Mouse (Mus musculus): ENCODE data around the gene Ncmap. TPM values are rescaled to one million over a fixed set of nuclear protein-coding genes. Genes with fewer than 3 reads are reported as not detected.
A peak's percentile ranks its signal among the peaks of the same experiment; 100 is the strongest.

Ncmap gene
- polyA plus RNA-seq, 1 experiment: 4.7 TPM

DNA sequence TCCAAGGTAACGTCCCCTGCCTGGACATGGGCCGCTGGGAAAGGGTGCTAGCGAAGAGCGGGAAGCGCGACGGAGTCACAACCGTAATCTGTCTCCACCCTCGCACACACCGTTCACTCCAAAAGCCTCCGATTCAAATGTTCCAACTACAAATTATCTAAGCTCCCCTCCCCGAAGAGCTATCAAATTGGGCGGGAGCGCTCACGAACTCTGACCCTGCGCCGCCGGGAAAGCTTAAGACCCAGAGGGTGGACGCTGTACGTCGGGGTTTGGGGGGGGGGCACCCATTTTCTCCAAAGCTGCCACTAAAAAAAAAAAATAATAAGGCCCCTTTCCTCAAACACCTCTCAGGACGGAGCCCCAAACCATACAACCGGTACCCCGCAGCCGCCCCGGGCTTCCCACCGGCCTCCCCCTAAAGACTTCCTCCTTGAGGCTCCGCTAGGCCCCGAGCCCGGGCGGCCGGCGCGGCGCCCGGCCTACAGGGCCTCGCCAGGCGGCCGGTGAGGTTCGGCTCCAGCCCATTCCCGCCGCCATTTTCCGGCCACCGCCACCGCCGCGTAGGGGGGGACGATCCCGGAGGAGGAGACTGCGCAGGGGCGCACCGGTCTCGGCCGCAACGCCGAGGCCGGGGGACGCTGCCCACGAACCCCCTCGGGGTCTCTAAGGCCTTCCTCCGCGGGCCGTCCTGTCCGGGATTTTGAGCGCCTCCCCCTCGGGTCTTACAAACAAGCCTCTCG is 45.5 kb downstream of the Ncmap start:
- Histone ChIP-seq H3K27me3 (ENCODE audit: control insufficient read depth, insufficient read depth, low read length) (no peaks in the 10 kb centered on the region), H3K4me3 (replicated peaks; ENCODE audit: insufficient read depth, low read depth, low read length) (peak overlapping the region; percentile 80), H3K4me1 (ENCODE audit: control insufficient read depth, insufficient read depth, low read length) (peaks cover 4% of the 10 kb centered on the region; the same call in 1 of the 2 replicates), H3K27ac (ENCODE audit: insufficient read depth, low read length) (peak overlapping the region; percentile 47)
- TF ChIP-seq POLR2A (IDR thresholded peaks at IDR 0.05; ENCODE audit: borderline replicate concordance, insufficient read depth, low read length) (no peak), CTCF (IDR thresholded peaks at IDR 0.05; ENCODE audit: borderline replicate concordance, insufficient read depth, low read depth, low read length) (no peak)
- under 1% methylated on average over 65 of the region's 67 CpGs for WGBS
- no peak for DNase-seq

DNA sequence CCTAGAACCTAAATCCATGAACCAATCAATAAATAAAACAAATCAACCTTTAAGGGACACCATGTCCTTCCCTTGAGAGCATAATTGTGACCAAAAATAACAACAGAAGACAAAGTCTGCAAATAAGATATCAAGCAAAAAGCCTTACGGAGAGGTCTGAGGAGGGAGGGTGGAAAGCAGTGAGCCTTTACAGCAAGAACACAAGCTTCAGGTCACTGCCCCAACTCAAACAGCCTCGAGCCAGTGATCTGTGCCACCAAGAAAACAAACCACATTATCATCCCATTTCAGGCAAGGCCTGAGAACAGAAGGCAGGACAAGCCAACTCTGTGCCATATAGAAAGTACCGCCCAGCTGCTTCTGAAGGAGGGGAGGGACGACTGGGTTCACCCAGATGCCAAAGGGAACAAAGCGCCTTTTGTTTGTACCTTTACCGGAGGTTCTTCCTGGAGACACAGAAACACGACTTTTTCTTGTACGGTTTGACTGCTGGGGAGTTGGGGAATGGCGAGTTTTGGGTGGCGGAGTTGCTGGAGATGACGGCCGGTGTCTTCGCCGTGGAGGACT is 60.6 kb downstream of the Ncmap start:
- no peaks in the 10 kb centered on the region for H3K27me3 ChIP-seq (ENCODE audit: control insufficient read depth, insufficient read depth, low read length)
- H3K4me1 ChIP-seq (ENCODE audit: control insufficient read depth, insufficient read depth, low read length): no peaks in the 10 kb centered on the region
- H3K27ac ChIP-seq (ENCODE audit: insufficient read depth, low read length): no peak overlapping the region
- TF ChIP-seq POLR2A (IDR thresholded peaks at IDR 0.05; ENCODE audit: borderline replicate concordance, insufficient read depth, low read length) (no peak), CTCF (IDR thresholded peaks at IDR 0.05; ENCODE audit: borderline replicate concordance, insufficient read depth, low read depth, low read length) (no peak)
- 78% methylated on average over 14 of the region's 14 CpGs for WGBS
- DNase-seq: no peak
- H3K4me3 ChIP-seq (replicated peaks; ENCODE audit: insufficient read depth, low read depth, low read length): no peak overlapping the region

DNA sequence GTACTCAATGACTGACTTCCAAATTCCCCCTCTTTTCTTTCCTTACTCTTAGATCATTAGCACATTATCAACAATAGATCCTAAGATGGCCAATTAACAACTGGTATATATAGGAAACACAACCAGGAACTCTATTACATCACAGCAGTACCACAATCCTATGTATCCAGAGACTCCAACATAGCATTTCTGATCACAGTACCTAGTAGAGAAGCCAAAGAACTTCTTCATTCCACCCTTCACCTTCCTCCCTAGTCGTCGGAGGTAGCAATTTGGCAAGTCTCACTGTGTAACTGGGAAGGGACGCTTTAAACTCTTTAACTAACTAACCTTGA is 62.0 kb downstream of the Ncmap start:
- WGBS: 86% methylated on average over 3 of the region's 3 CpGs
- no peak for TF ChIP-seq POLR2A (IDR thresholded peaks at IDR 0.05; ENCODE audit: borderline replicate concordance, insufficient read depth, low read length)
- no peak for TF ChIP-seq CTCF (IDR thresholded peaks at IDR 0.05; ENCODE audit: borderline replicate concordance, insufficient read depth, low read depth, low read length)
- H3K4me3 ChIP-seq (replicated peaks; ENCODE audit: insufficient read depth, low read depth, low read length): no peak overlapping the region
- no peaks in the 10 kb centered on the region for H3K27me3 ChIP-seq (ENCODE audit: control insufficient read depth, insufficient read depth, low read length)
- no peak overlapping the region for H3K27ac ChIP-seq (ENCODE audit: insufficient read depth, low read length)
- no peaks in the 10 kb centered on the region for H3K4me1 ChIP-seq (ENCODE audit: control insufficient read depth, insufficient read depth, low read length)
- no peak for DNase-seq

GRCm38 (mm10) chr4:135335327-135336022 is 62.6 kb downstream of the Ncmap start:
- Histone ChIP-seq H3K27ac (ENCODE audit: insufficient read depth, low read length) (no peak overlapping the region), H3K4me1 (ENCODE audit: control insufficient read depth, insufficient read depth, low read length) (no peaks in the 10 kb centered on the region), H3K27me3 (ENCODE audit: control insufficient read depth, insufficient read depth, low read length) (no peaks in the 10 kb centered on the region), H3K4me3 (replicated peaks; ENCODE audit: insufficient read depth, low read depth, low read length) (no peak overlapping the region)
- no peak for TF ChIP-seq CTCF (IDR thresholded peaks at IDR 0.05; ENCODE audit: borderline replicate concordance, insufficient read depth, low read depth, low read length)
- TF ChIP-seq POLR2A (IDR thresholded peaks at IDR 0.05; ENCODE audit: borderline replicate concordance, insufficient read depth, low read length): no peak
- no peak for DNase-seq
- WGBS: 88% methylated on average over 9 of the region's 9 CpGs

DNA sequence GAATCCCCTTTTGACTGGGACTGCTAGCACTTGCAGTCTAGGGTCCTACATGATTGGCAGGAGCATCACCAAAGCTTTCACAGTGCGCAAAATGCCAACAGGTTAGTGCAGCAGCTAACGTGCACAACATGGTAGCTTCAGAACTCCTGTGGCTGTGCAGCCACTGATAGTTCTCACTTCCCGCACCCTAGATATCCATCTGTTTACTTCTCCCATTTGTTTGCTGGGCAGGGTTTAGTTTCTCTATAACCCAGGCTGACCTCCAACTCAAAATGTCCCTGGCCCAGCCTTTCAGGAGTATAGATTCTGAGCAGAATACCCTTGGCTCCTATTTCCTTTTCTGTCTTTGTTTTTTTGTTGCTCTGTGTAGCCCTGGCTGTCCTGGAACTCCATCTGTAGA is 71.6 kb downstream of the Ncmap start:
- TF ChIP-seq POLR2A (IDR thresholded peaks at IDR 0.05; ENCODE audit: borderline replicate concordance, insufficient read depth, low read length): no peak
- TF ChIP-seq CTCF (IDR thresholded peaks at IDR 0.05; ENCODE audit: borderline replicate concordance, insufficient read depth, low read depth, low read length): no peak
- H3K27me3 ChIP-seq (ENCODE audit: control insufficient read depth, insufficient read depth, low read length): no peaks in the 10 kb centered on the region
- no peak overlapping the region for H3K4me3 ChIP-seq (replicated peaks; ENCODE audit: insufficient read depth, low read depth, low read length)
- no peak overlapping the region for H3K27ac ChIP-seq (ENCODE audit: insufficient read depth, low read length)
- DNase-seq: no peak
- WGBS: 78% methylated on average over 3 of the region's 3 CpGs
- no peaks in the 10 kb centered on the region for H3K4me1 ChIP-seq (ENCODE audit: control insufficient read depth, insufficient read depth, low read length)

GRCm38 (mm10) chr4:135326046-135326445 is 72.0 kb downstream of the Ncmap start:
- no peaks in the 10 kb centered on the region for H3K27me3 ChIP-seq (ENCODE audit: control insufficient read depth, insufficient read depth, low read length)
- H3K27ac ChIP-seq (ENCODE audit: insufficient read depth, low read length): no peak overlapping the region
- no peak overlapping the region for H3K4me3 ChIP-seq (replicated peaks; ENCODE audit: insufficient read depth, low read depth, low read length)
- TF ChIP-seq POLR2A (IDR thresholded peaks at IDR 0.05; ENCODE audit: borderline replicate concordance, insufficient read depth, low read length) (no peak), CTCF (IDR thresholded peaks at IDR 0.05; ENCODE audit: borderline replicate concordance, insufficient read depth, low read depth, low read length) (no peak)
- no peak for DNase-seq
- no peaks in the 10 kb centered on the region for H3K4me1 ChIP-seq (ENCODE audit: control insufficient read depth, insufficient read depth, low read length)

DNA sequence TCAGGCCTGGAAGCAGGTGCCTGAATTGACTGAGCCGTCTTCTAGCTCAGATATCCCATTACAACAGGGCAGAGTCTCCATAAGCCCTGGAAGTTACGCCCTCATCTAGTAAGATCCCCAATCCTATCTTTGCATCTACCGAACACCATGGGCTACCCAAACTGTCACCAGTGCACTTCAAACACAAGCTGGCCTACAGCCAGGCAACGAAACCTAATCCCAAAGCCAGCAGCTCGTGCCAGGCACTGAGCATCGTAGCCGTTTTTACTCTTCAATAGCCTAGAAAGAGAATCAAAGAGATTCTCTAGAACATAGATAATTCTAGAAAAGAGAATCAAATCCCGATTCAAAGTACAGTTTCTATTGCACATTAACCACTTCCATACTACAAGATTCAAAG is 75.0 kb downstream of the Ncmap start:
- TF ChIP-seq CTCF (IDR thresholded peaks at IDR 0.05; ENCODE audit: borderline replicate concordance, insufficient read depth, low read depth, low read length) (no peak), POLR2A (IDR thresholded peaks at IDR 0.05; ENCODE audit: borderline replicate concordance, insufficient read depth, low read length) (no peak)
- DNase-seq: no peak
- no peaks in the 10 kb centered on the region for H3K27me3 ChIP-seq (ENCODE audit: control insufficient read depth, insufficient read depth, low read length)
- H3K27ac ChIP-seq (ENCODE audit: insufficient read depth, low read length): no peak overlapping the region
- WGBS: 40% methylated on average over 8 of the region's 8 CpGs
- no peaks in the 10 kb centered on the region for H3K4me1 ChIP-seq (ENCODE audit: control insufficient read depth, insufficient read depth, low read length)
- H3K4me3 ChIP-seq (replicated peaks; ENCODE audit: insufficient read depth, low read depth, low read length): no peak overlapping the region

Other genes starting within 250 kb of the Ncmap start
- 92.3 and 98.4 TPM in 2 replicates for gene Clic4, start 125.4 kb downstream of the Ncmap start, polyA plus RNA-seq (2012; rRNA removed)
- gene Srrm1, start 44.9 kb downstream of the Ncmap start, polyA plus RNA-seq (2012; rRNA removed): 124 and 130 TPM in 2 replicates
- gene Rcan3, start 35.6 kb upstream of the Ncmap start, polyA plus RNA-seq (2012; rRNA removed): 74.3 and 80.4 TPM in 2 replicates
- gene Stpg1, start 96.6 kb upstream of the Ncmap start, polyA plus RNA-seq (2012; rRNA removed): 0.72 and 0.76 TPM in 2 replicates
- 57.5 and 60.9 TPM in 2 replicates for gene Nipal3, start 96.8 kb upstream of the Ncmap start, polyA plus RNA-seq (2012; rRNA removed)
- gene Grhl3, start 175.4 kb upstream of the Ncmap start, polyA plus RNA-seq (2012; rRNA removed): 0.25 and 0.29 TPM in 2 replicates